Mouse (Mus musculus): Measurements from ENCODE around the gene Gm9046. TPM values are rescaled to one million over a fixed set of nuclear protein-coding genes. Genes with fewer than 3 reads are reported as not detected.
"Not testable (repeated sequence)": the region's sequence is repeated elsewhere in the genome, so short reads cannot be mapped to it uniquely, and the experiment has no call there.

Gene Gm9046
- polyA plus RNA-seq (2014; fragmentation: Nextera tagmentation; extraction: Ambion mirVana) = not detected in 2 replicates

DNA sequence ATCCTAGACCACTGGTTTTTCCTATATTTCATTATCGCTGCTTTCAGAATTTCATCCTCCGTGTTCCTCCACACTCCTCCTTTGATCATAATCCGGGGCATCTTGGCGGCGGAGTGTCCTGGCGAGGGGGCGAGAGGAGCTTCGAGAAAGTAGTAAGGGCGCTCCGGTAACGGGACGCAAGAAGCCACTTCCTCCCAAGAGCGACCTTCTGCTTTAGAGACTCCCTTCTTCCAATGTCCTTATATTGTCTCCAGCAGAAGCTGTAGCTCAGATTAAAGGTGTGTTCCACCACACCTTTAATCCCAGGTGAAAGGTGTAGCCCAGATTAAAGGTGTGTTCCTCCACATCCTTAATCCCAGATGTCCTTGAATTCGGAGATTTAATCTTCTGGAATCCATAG is at the start of gene Gm9046:
Gene Gm9046, minus strand, starts transcription at position 101 of the 400 bp plus-strand sequence.
- not testable (repeated sequence) for H3K4me2 ChIP-seq; H3K9me3 ChIP-seq (ENCODE audit: control insufficient read depth, low read length); DNase-seq (ENCODE audit: low spot score, missing footprints); H3K9ac ChIP-seq (ENCODE audit: low read length); H3K4me3 ChIP-seq (ENCODE audit: low read depth, low read length); ATAC-seq (ENCODE audit: low FRiP score); H3K4me1 ChIP-seq (ENCODE audit: control insufficient read depth, insufficient read depth, low read length); H3K27me3 ChIP-seq (ENCODE audit: control insufficient read depth, insufficient read depth, low read length); H3K27ac ChIP-seq (ENCODE audit: low read depth, low read length); H3K36me3 ChIP-seq (ENCODE audit: control insufficient read depth, insufficient read depth, low read length)
- no CpG with 5 or more reads among the region's 14 CpGs for WGBS

- ATAC-seq (ENCODE audit: low FRiP score) (peak; percentile 93), DNase-seq (ENCODE audit: low spot score, missing footprints) (peak; percentile 97)
- no peaks in the 10 kb centered on the region for H3K36me3 ChIP-seq (ENCODE audit: control insufficient read depth, insufficient read depth, low read length)
- H3K9me3 ChIP-seq (ENCODE audit: control insufficient read depth, low read length) = no peaks in the 10 kb centered on the region
- H3K4me1 ChIP-seq (ENCODE audit: control insufficient read depth, insufficient read depth, low read length) = no peaks in the 10 kb centered on the region
- H3K27me3 ChIP-seq (ENCODE audit: control insufficient read depth, insufficient read depth, low read length) = no peaks in the 10 kb centered on the region
- H3K4me2 ChIP-seq = peak overlapping the region; percentile 27; the same call in 1 of the 2 replicates
- no peak overlapping the region for H3K4me3 ChIP-seq (ENCODE audit: low read depth, low read length)
- no peak overlapping the region for H3K27ac ChIP-seq (ENCODE audit: low read depth, low read length)
- 14% methylated on average over 10 of the region's 10 CpGs for WGBS
- peak overlapping the region; percentile 34; the same call in 1 of the 2 replicates for H3K9ac ChIP-seq (ENCODE audit: low read length)
Observed at GRCm38 (mm10) chr10:118370443-118370842, 27.4 kb upstream of the Gm9046 start.

DNA sequence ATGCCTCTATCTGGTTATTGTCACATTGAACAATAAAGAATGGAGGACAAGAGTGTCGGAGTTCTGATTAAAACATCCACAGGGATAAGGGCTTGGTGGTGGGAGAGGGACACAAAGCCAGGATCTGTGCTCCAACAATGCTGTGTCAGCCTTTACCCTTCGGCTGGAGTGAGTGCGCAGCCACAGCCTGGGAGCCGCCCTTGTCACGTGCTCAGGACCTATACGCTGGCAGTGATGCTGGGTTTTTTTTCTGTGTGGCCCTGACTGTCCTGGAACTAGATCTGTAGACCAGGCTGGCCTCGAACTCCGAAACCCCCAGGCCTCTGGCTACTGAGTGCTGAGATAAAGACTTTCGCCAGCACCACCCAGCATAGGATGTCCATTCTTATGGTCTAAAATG is 26.5 kb upstream of the Gm9046 start:
- H3K4me1 ChIP-seq (ENCODE audit: control insufficient read depth, insufficient read depth, low read length) = no peaks in the 10 kb centered on the region
- 81% methylated on average over 9 of the region's 9 CpGs for WGBS
- no peak for DNase-seq (ENCODE audit: low spot score, missing footprints)
- no peaks in the 10 kb centered on the region for H3K36me3 ChIP-seq (ENCODE audit: control insufficient read depth, insufficient read depth, low read length)
- H3K27ac ChIP-seq (ENCODE audit: low read depth, low read length) = no peak overlapping the region
- no peaks in the 10 kb centered on the region for H3K27me3 ChIP-seq (ENCODE audit: control insufficient read depth, insufficient read depth, low read length)
- H3K4me2 ChIP-seq = no peak overlapping the region
- H3K9ac ChIP-seq (ENCODE audit: low read length) = no peak overlapping the region
- H3K4me3 ChIP-seq (ENCODE audit: low read depth, low read length) = no peak overlapping the region
- ATAC-seq (ENCODE audit: low FRiP score) = no peak
- no peaks in the 10 kb centered on the region for H3K9me3 ChIP-seq (ENCODE audit: control insufficient read depth, low read length)

- not testable (repeated sequence) for H3K9me3 ChIP-seq (ENCODE audit: control insufficient read depth, low read length); H3K9ac ChIP-seq (ENCODE audit: low read length); H3K4me3 ChIP-seq (ENCODE audit: low read depth, low read length); DNase-seq (ENCODE audit: low spot score, missing footprints); ATAC-seq (ENCODE audit: low FRiP score); H3K36me3 ChIP-seq (ENCODE audit: control insufficient read depth, insufficient read depth, low read length); H3K27me3 ChIP-seq (ENCODE audit: control insufficient read depth, insufficient read depth, low read length); H3K4me2 ChIP-seq; H3K4me1 ChIP-seq (ENCODE audit: control insufficient read depth, insufficient read depth, low read length); H3K27ac ChIP-seq (ENCODE audit: low read depth, low read length)
- no CpG with 5 or more reads among the region's 11 CpGs for WGBS
Observed at GRCm38 (mm10) chr10:118354005-118354404, 10.9 kb upstream of the Gm9046 start, which contains the start of gene Gm9049. TSS of gene Gm9049 (minus strand) at chr10:118354105.

DNA sequence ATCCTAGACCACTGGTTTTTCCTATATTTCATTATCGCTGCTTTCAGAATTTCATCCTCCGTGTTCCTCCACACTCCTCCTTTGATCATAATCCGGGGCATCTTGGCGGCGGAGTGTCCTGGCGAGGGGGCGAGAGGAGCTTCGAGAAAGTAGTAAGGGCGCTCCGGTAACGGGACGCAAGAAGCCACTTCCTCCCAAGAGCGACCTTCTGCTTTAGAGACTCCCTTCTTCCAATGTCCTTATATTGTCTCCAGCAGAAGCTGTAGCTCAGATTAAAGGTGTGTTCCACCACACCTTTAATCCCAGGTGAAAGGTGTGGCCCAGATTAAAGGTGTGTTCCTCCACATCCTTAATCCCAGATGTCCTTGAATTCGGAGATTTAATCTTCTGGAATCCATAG is 5.5 kb upstream of the Gm9046 start, which contains the start of gene Gm9048:
Gene Gm9048, minus strand, starts transcription at position 101 of the 400 bp plus-strand sequence.
- not testable (repeated sequence) for H3K9ac ChIP-seq (ENCODE audit: low read length); H3K27me3 ChIP-seq (ENCODE audit: control insufficient read depth, insufficient read depth, low read length); H3K9me3 ChIP-seq (ENCODE audit: control insufficient read depth, low read length); H3K4me3 ChIP-seq (ENCODE audit: low read depth, low read length); H3K4me1 ChIP-seq (ENCODE audit: control insufficient read depth, insufficient read depth, low read length); H3K27ac ChIP-seq (ENCODE audit: low read depth, low read length); H3K36me3 ChIP-seq (ENCODE audit: control insufficient read depth, insufficient read depth, low read length); H3K4me2 ChIP-seq; ATAC-seq (ENCODE audit: low FRiP score); DNase-seq (ENCODE audit: low spot score, missing footprints)
- whole genome bisulfite sequencing = 88% methylated on average over 1 of the region's 14 CpGs

- not testable (repeated sequence) for H3K36me3 ChIP-seq (ENCODE audit: control insufficient read depth, insufficient read depth, low read length); H3K4me3 ChIP-seq (ENCODE audit: low read depth, low read length); H3K4me1 ChIP-seq (ENCODE audit: control insufficient read depth, insufficient read depth, low read length)
Observed at GRCm38 (mm10) chr10:118337731-118338130, 5.3 kb downstream of the Gm9046 start, which contains the start of gene Gm9045. TSS of gene Gm9045 (minus strand) at chr10:118337831.

GRCm38 (mm10) chr10:118332308-118332707 is 10.7 kb downstream of the Gm9046 start, which contains the start of gene Gm9044:
TSS of gene Gm9044 (minus strand) at chr10:118332408.
- ATAC-seq (ENCODE audit: low FRiP score); H3K9ac ChIP-seq (ENCODE audit: low read length); H3K9me3 ChIP-seq (ENCODE audit: control insufficient read depth, low read length); DNase-seq (ENCODE audit: low spot score, missing footprints); H3K4me3 ChIP-seq (ENCODE audit: low read depth, low read length); H3K4me2 ChIP-seq; H3K27ac ChIP-seq (ENCODE audit: low read depth, low read length); H3K36me3 ChIP-seq (ENCODE audit: control insufficient read depth, insufficient read depth, low read length); H3K4me1 ChIP-seq (ENCODE audit: control insufficient read depth, insufficient read depth, low read length); H3K27me3 ChIP-seq (ENCODE audit: control insufficient read depth, insufficient read depth, low read length): not testable (repeated sequence)
- WGBS = no CpG with 5 or more reads among the region's 14 CpGs

More at GRCm38 (mm10) chr10:118337731-118338130, 5.3 kb downstream of the Gm9046 start, which contains the start of gene Gm9045:
- DNase-seq (ENCODE audit: low spot score, missing footprints); H3K9ac ChIP-seq (ENCODE audit: low read length); H3K9me3 ChIP-seq (ENCODE audit: control insufficient read depth, low read length); H3K27me3 ChIP-seq (ENCODE audit: control insufficient read depth, insufficient read depth, low read length); ATAC-seq (ENCODE audit: low FRiP score); H3K4me2 ChIP-seq; H3K27ac ChIP-seq (ENCODE audit: low read depth, low read length): not testable (repeated sequence)
- no CpG with 5 or more reads among the region's 14 CpGs for WGBS

GRCm38 (mm10) chr10:118326869-118327268 is 16.2 kb downstream of the Gm9046 start, which contains the start of gene Gm9040:
TSS of gene Gm9040 (minus strand) at chr10:118326969.
- WGBS = no CpG with 5 or more reads among the region's 11 CpGs
- not testable (repeated sequence) for H3K36me3 ChIP-seq (ENCODE audit: control insufficient read depth, insufficient read depth, low read length); H3K4me1 ChIP-seq (ENCODE audit: control insufficient read depth, insufficient read depth, low read length); H3K27ac ChIP-seq (ENCODE audit: low read depth, low read length); H3K9ac ChIP-seq (ENCODE audit: low read length); H3K9me3 ChIP-seq (ENCODE audit: control insufficient read depth, low read length); DNase-seq (ENCODE audit: low spot score, missing footprints); H3K27me3 ChIP-seq (ENCODE audit: control insufficient read depth, insufficient read depth, low read length); ATAC-seq (ENCODE audit: low FRiP score); H3K4me2 ChIP-seq; H3K4me3 ChIP-seq (ENCODE audit: low read depth, low read length)

GRCm38 (mm10) chr10:118319024-118319423 is 24.0 kb downstream of the Gm9046 start:
- no peaks in the 10 kb centered on the region for H3K36me3 ChIP-seq (ENCODE audit: control insufficient read depth, insufficient read depth, low read length)
- ATAC-seq (ENCODE audit: low FRiP score) (no peak), DNase-seq (ENCODE audit: low spot score, missing footprints) (no peak)
- no peaks in the 10 kb centered on the region for H3K27me3 ChIP-seq (ENCODE audit: control insufficient read depth, insufficient read depth, low read length)
- H3K4me2 ChIP-seq = no peak overlapping the region
- WGBS = 89% methylated on average over 8 of the region's 8 CpGs
- no peaks in the 10 kb centered on the region for H3K9me3 ChIP-seq (ENCODE audit: control insufficient read depth, low read length)
- H3K4me1 ChIP-seq (ENCODE audit: control insufficient read depth, insufficient read depth, low read length) = no peaks in the 10 kb centered on the region
- no peak overlapping the region for H3K9ac ChIP-seq (ENCODE audit: low read length)
- H3K27ac ChIP-seq (ENCODE audit: low read depth, low read length) = no peak overlapping the region
- H3K4me3 ChIP-seq (ENCODE audit: low read depth, low read length) = no peak overlapping the region

Data from midbrain, embryonic 11.5 days (tissue).